Mouse (Mus musculus) thymus, postnatal 14 days (tissue): Measurements from ENCODE around the gene Rere.
"Not testable (repeated sequence)": the region's sequence is repeated elsewhere in the genome, so short reads cannot be mapped to it uniquely, and the experiment has no call there.

Experiments used
- DNase-seq: peaks from one replicate; pipeline ENCODE4 v3.0.0; 2021

The Rere gene

GRCm38 (mm10) chr4:150257252-150258204 lies 23.9 kb upstream of the Rere start:
- peak; percentile 71 for DNase-seq

GRCm38 (mm10) chr4:150258388-150258787 lies 23.1 kb upstream of the Rere start:
- DNase-seq = no peak

- DNase-seq = no peak
Observed at GRCm38 (mm10) chr4:150259577-150259976, 21.9 kb upstream of the Rere start.

- no peak for DNase-seq
Observed at GRCm38 (mm10) chr4:150260111-150260510, 21.3 kb upstream of the Rere start.

GRCm38 (mm10) chr4:150260745-150261144 lies 20.7 kb upstream of the Rere start:
- DNase-seq = no peak

- DNase-seq = no peak
Observed at GRCm38 (mm10) chr4:150262301-150262700, 19.1 kb upstream of the Rere start.

GRCm38 (mm10) chr4:150264903-150265302 lies 16.5 kb upstream of the Rere start:
- peak; percentile 29 for DNase-seq

GRCm38 (mm10) chr4:150265471-150265870 lies 16.0 kb upstream of the Rere start:
- no peak for DNase-seq

GRCm38 (mm10) chr4:150266655-150267223 lies 14.7 kb upstream of the Rere start:
- DNase-seq = no peak

- DNase-seq = peak; percentile 42
Observed at GRCm38 (mm10) chr4:150268674-150269653, 12.5 kb upstream of the Rere start.

- no peak for DNase-seq
Observed at GRCm38 (mm10) chr4:150269679-150270078, 11.8 kb upstream of the Rere start.

- not testable (repeated sequence) for DNase-seq
Observed at GRCm38 (mm10) chr4:150270718-150271117, 10.7 kb upstream of the Rere start.

GRCm38 (mm10) chr4:150272725-150273124 lies 8.7 kb upstream of the Rere start:
- no peak for DNase-seq

- DNase-seq = no peak
Observed at GRCm38 (mm10) chr4:150275531-150275930, 5.9 kb upstream of the Rere start.

- DNase-seq = not testable (repeated sequence)
Observed at GRCm38 (mm10) chr4:150279336-150279735, 2.1 kb upstream of the Rere start.

- no peak for DNase-seq
Observed at GRCm38 (mm10) chr4:150280002-150280401, 1.4 kb upstream of the Rere start.

GRCm38 (mm10) chr4:150280459-150280858 lies 987 bp upstream of the Rere start:
- no peak for DNase-seq

- peak; percentile 58 for DNase-seq
Observed at GRCm38 (mm10) chr4:150281891-150282630, 615 bp downstream of the Rere start.

- DNase-seq = no peak
Observed at GRCm38 (mm10) chr4:150282631-150283334, 1.3 kb downstream of the Rere start.

- DNase-seq = no peak
Observed at GRCm38 (mm10) chr4:150283335-150283638, 1.8 kb downstream of the Rere start.

- peak; percentile 15 for DNase-seq
Observed at GRCm38 (mm10) chr4:150283993-150284392, 2.5 kb downstream of the Rere start.

- DNase-seq = no peak
Observed at GRCm38 (mm10) chr4:150286980-150287379, 5.5 kb downstream of the Rere start.
